Comparison of ENCODE assay signal across 31 mouse cellular contexts in the genomic region with DNA sequence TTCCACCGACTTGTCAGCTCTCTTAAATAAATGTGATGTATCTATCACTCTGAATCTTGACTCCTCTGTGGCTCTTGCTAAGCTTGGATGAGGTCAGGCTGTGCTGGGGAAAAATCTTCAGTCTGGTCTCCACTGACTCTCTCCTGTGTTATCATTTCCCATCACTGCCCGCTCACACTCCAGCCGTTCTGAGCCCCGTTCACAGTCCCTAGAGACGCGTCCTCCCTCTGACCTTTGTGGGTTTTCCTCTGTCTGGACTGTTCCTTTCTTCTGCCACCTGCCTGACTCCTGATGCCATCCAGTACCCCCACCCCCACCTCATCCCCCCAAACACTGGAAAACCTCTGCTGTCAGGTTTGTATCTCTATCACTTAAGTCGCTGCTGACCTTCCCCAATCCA. TPM values are rescaled to one million over a fixed set of nuclear protein-coding genes. Genes with fewer than 3 reads are reported as not detected.
DNase-seq lines count a peak whose midpoint lies in the region; ATAC-seq and TF ChIP-seq lines count a peak whose summit lies in the region.
"Had no signal": no experiment of that assay in that cellular context is flagged by ENCODE, and none has a peak within 500 bp of the region (broad histone marks: within the 10 kb centered on the region; RNA-seq: fewer than 3 reads in every experiment).

No protein-coding gene starts in this region.

- ATAC-seq in hindbrain, postnatal 0 days: no peak; the same call in 1 of the 2 replicates
- no peak for ATAC-seq in midbrain, postnatal 0 days (ENCODE audit: low FRiP score)
- no peak for ATAC-seq in neural tube, embryonic 13.5 days (ENCODE audit: low read depth)
- no peak for ATAC-seq in neural tube, embryonic 15.5 days (ENCODE audit: low FRiP score)
- ATAC-seq: activated CD4-positive, CD25-positive, alpha-beta regulatory T cell, adult 4 months; forebrain, embryonic 15.5 days; lung, postnatal 0 days had no signal

- H3K4me2 ChIP-seq in hindbrain, postnatal 0 days (ENCODE audit: low read depth, low read length): no peak overlapping the region
- no peak overlapping the region for H3K4me2 ChIP-seq in midbrain, postnatal 0 days (ENCODE audit: low read depth, low read length, poor library complexity, severe bottlenecking)
- H3K4me2 ChIP-seq in neural tube, embryonic 13.5 days: no peak overlapping the region
- no peak overlapping the region for H3K4me2 ChIP-seq in neural tube, embryonic 15.5 days
- H3K4me2 ChIP-seq: embryonic facial prominence, embryonic 13.5 days; forebrain, embryonic 15.5 days; heart, embryonic 15.5 days; limb, embryonic 15.5 days; liver, embryonic 13.5 days; stomach, embryonic 15.5 days had no signal

- H3K4me1 ChIP-seq in hindbrain, embryonic 10.5 days (replicated peaks): peaks cover 46% of the 10 kb centered on the region
- H3K4me1 ChIP-seq in hindbrain, postnatal 0 days (ENCODE audit: insufficient read depth, low read length): peaks cover 18% of the 10 kb centered on the region
- peaks cover 57% of the 10 kb centered on the region for H3K4me1 ChIP-seq in midbrain, embryonic 10.5 days
- H3K4me1 ChIP-seq in midbrain, postnatal 0 days (ENCODE audit: insufficient read depth, low read length): peaks cover 2% of the 10 kb centered on the region; the same call in 1 of the 2 replicates
- H3K4me1 ChIP-seq in neural tube, embryonic 13.5 days (replicated peaks): peaks cover 48% of the 10 kb centered on the region
- H3K4me1 ChIP-seq in neural tube, embryonic 15.5 days: peaks cover 38% of the 10 kb centered on the region
- H3K4me1 ChIP-seq: liver, embryonic 13.5 days; megakaryocyte, embryonic 14.5 days had no signal

- intact Hi-C loops in gastrocnemius, postnatal 14 days (cut with DNase I; ENCODE audit: low total_unique reads): no loop called here

- H3K27ac ChIP-seq in hindbrain, embryonic 10.5 days: 0 out of 2 replicates have a peak overlapping the region, but pooled peaks have one; percentile 9
- no peak overlapping the region for H3K27ac ChIP-seq in hindbrain, postnatal 0 days
- no peak overlapping the region for H3K27ac ChIP-seq in midbrain, embryonic 10.5 days (replicated peaks)
- H3K27ac ChIP-seq in midbrain, postnatal 0 days (ENCODE audit: low read depth, low read length): no peak overlapping the region
- H3K27ac ChIP-seq in neural tube, embryonic 13.5 days (replicated peaks): 0 out of 2 replicates have a peak overlapping the region, but pooled peaks have one; percentile 13
- H3K27ac ChIP-seq in neural tube, embryonic 15.5 days (replicated peaks): no peak overlapping the region
- H3K27ac ChIP-seq: embryonic facial prominence, embryonic 13.5 days; forebrain, embryonic 10.5 days; forebrain, embryonic 15.5 days; heart, embryonic 15.5 days; kidney, postnatal 0 days; limb, embryonic 10.5 days; limb, embryonic 15.5 days; liver, embryonic 13.5 days; stomach, embryonic 15.5 days had no signal

- H3K27me3 ChIP-seq in hindbrain, embryonic 10.5 days (ENCODE audit: insufficient read depth, poor library complexity, severe bottlenecking): no peaks in the 10 kb centered on the region
- H3K27me3 ChIP-seq in hindbrain, postnatal 0 days (ENCODE audit: insufficient read depth, low read length): no peaks in the 10 kb centered on the region
- no peaks in the 10 kb centered on the region for H3K27me3 ChIP-seq in midbrain, embryonic 10.5 days (ENCODE audit: low read depth, poor library complexity, severe bottlenecking)
- no peaks in the 10 kb centered on the region for H3K27me3 ChIP-seq in midbrain, postnatal 0 days (ENCODE audit: insufficient read depth, low read length)
- H3K27me3 ChIP-seq in neural tube, embryonic 13.5 days: no peaks in the 10 kb centered on the region
- H3K27me3 ChIP-seq in neural tube, embryonic 15.5 days (replicated peaks): no peaks in the 10 kb centered on the region
- H3K27me3 ChIP-seq: embryonic facial prominence, embryonic 13.5 days; forebrain, embryonic 15.5 days; heart, embryonic 15.5 days; limb, embryonic 15.5 days; liver, embryonic 13.5 days; stomach, embryonic 15.5 days had no signal

- DNase-seq in hindbrain, embryonic 10.5 days (ENCODE audit: low spot score): peak; percentile 21
- no peak for DNase-seq in hindbrain, postnatal 0 days (ENCODE audit: low spot score)
- DNase-seq in midbrain, embryonic 10.5 days (ENCODE audit: low spot score): peak; percentile 34
- no peak for DNase-seq in midbrain, postnatal 0 days (ENCODE audit: low spot score)
- peak; percentile 42 for DNase-seq in mesoderm, embryonic 11.5 days (ENCODE audit: low read depth, low spot score)
- no peak for DNase-seq in gastrocnemius, postnatal 14 days
- DNase-seq: adrenal gland, adult 2 months; B cell, adult 2 months; cerebellum, adult 2 months; cerebellum, postnatal 14 days; gastrocnemius, postnatal 36 days; kidney, adult 2 months; kidney, postnatal 4 days; liver, embryonic 13.5 days; lung, adult 18-20 months; lung, postnatal 4 days; retina, postnatal 1 day; right cerebral cortex, postnatal 25 days had no signal

- TF ChIP-seq CTCF in hindbrain, postnatal 0 days (IDR thresholded peaks at IDR 0.05; ENCODE audit: low read depth): no peak
- TF ChIP-seq CTCF in midbrain, postnatal 0 days (IDR thresholded peaks at IDR 0.05): no peak

- H3K9ac ChIP-seq in hindbrain, postnatal 0 days (replicated peaks; ENCODE audit: low read length): no peak overlapping the region
- no peak overlapping the region for H3K9ac ChIP-seq in midbrain, postnatal 0 days (replicated peaks; ENCODE audit: low read length, poor library complexity, severe bottlenecking)
- H3K9ac ChIP-seq in neural tube, embryonic 13.5 days: no peak overlapping the region
- H3K9ac ChIP-seq in neural tube, embryonic 15.5 days (replicated peaks): no peak overlapping the region
- H3K9ac ChIP-seq: embryonic facial prominence, embryonic 13.5 days; forebrain, embryonic 15.5 days; heart, embryonic 15.5 days; limb, embryonic 15.5 days; liver, embryonic 13.5 days; stomach, embryonic 15.5 days had no signal

- no peak overlapping the region for H3K4me3 ChIP-seq in hindbrain, embryonic 10.5 days
- H3K4me3 ChIP-seq in hindbrain, postnatal 0 days (ENCODE audit: low read length): no peak overlapping the region
- no peak overlapping the region for H3K4me3 ChIP-seq in midbrain, embryonic 10.5 days
- no peak overlapping the region for H3K4me3 ChIP-seq in midbrain, postnatal 0 days (ENCODE audit: low read depth, low read length)
- no peak overlapping the region for H3K4me3 ChIP-seq in neural tube, embryonic 13.5 days
- no peak overlapping the region for H3K4me3 ChIP-seq in neural tube, embryonic 15.5 days (replicated peaks)
- H3K4me3 ChIP-seq: embryonic facial prominence, embryonic 13.5 days; forebrain, embryonic 10.5 days; forebrain, embryonic 15.5 days; heart, embryonic 15.5 days; limb, embryonic 10.5 days; limb, embryonic 15.5 days; liver, embryonic 13.5 days; megakaryocyte, embryonic 14.5 days; stomach, embryonic 15.5 days had no signal

- WGBS in hindbrain, embryonic 10.5 days: 59% methylated on average over 7 of the region's 7 CpGs
- WGBS in hindbrain, postnatal 0 days: 45% methylated on average over 7 of the region's 7 CpGs
- WGBS in midbrain, embryonic 10.5 days: 50% methylated on average over 7 of the region's 7 CpGs
- 58% methylated on average over 7 of the region's 7 CpGs for WGBS in midbrain, postnatal 0 days
- WGBS in neural tube, embryonic 13.5 days: 45% methylated on average over 7 of the region's 7 CpGs
- whole genome bisulfite sequencing in neural tube, embryonic 15.5 days: 45% methylated on average over 7 of the region's 7 CpGs

- H3K36me3 ChIP-seq in hindbrain, embryonic 10.5 days: no peaks in the 10 kb centered on the region
- no peaks in the 10 kb centered on the region for H3K36me3 ChIP-seq in hindbrain, postnatal 0 days (ENCODE audit: insufficient read depth, low read length)
- no peaks in the 10 kb centered on the region for H3K36me3 ChIP-seq in midbrain, embryonic 10.5 days
- no peaks in the 10 kb centered on the region for H3K36me3 ChIP-seq in midbrain, postnatal 0 days (ENCODE audit: insufficient read depth, low read length)
- no peaks in the 10 kb centered on the region for H3K36me3 ChIP-seq in neural tube, embryonic 13.5 days
- no peaks in the 10 kb centered on the region for H3K36me3 ChIP-seq in neural tube, embryonic 15.5 days
- H3K36me3 ChIP-seq: embryonic facial prominence, embryonic 13.5 days; forebrain, embryonic 10.5 days; forebrain, embryonic 15.5 days; heart, embryonic 15.5 days; limb, embryonic 10.5 days; limb, embryonic 15.5 days; liver, embryonic 13.5 days; stomach, embryonic 15.5 days had no signal

- H3K9me3 ChIP-seq in hindbrain, embryonic 10.5 days: no peaks in the 10 kb centered on the region
- H3K9me3 ChIP-seq in hindbrain, postnatal 0 days (ENCODE audit: low read length): no peaks in the 10 kb centered on the region
- H3K9me3 ChIP-seq in midbrain, embryonic 10.5 days (replicated peaks): no peaks in the 10 kb centered on the region
- no peaks in the 10 kb centered on the region for H3K9me3 ChIP-seq in midbrain, postnatal 0 days (ENCODE audit: low read length)
- no peaks in the 10 kb centered on the region for H3K9me3 ChIP-seq in neural tube, embryonic 13.5 days
- no peaks in the 10 kb centered on the region for H3K9me3 ChIP-seq in neural tube, embryonic 15.5 days (replicated peaks)
- H3K9me3 ChIP-seq: embryonic facial prominence, embryonic 13.5 days; forebrain, embryonic 10.5 days; forebrain, embryonic 15.5 days; heart, embryonic 15.5 days; limb, embryonic 10.5 days; limb, embryonic 15.5 days; liver, embryonic 13.5 days; stomach, embryonic 15.5 days had no signal

RNA-seq across cellular contexts. Expression of gene Tmem178, which starts 23.0 kb away (rescaled TPM):
- polyA plus RNA-seq in hindbrain, embryonic 10.5 days (2016; fragmentation: Nextera tagmentation; extraction: Ambion mirVana): 4.5 and 13.0 TPM in 2 replicates
- 48.8 and 49.9 TPM in 2 replicates for total RNA-seq in hindbrain, postnatal 0 days (2014; rRNA removed)
- 36.9 and 37.4 TPM in 2 replicates for polyA plus RNA-seq in hindbrain, postnatal 0 days (2015; fragmentation: Nextera tagmentation; extraction: Ambion mirVana)
- 6.4 and 8.6 TPM in 2 replicates for polyA plus RNA-seq in midbrain, embryonic 10.5 days (2016; fragmentation: Nextera tagmentation; extraction: Ambion mirVana)
- 21.9 and 26.5 TPM in 2 replicates for total RNA-seq in midbrain, postnatal 0 days (2014; rRNA removed)
- 18.9 and 20.1 TPM in 2 replicates for polyA plus RNA-seq in midbrain, postnatal 0 days (2015; fragmentation: Nextera tagmentation; extraction: Ambion mirVana)
- 36.5 and 41.6 TPM in 2 replicates for polyA plus RNA-seq in neural tube, embryonic 13.5 days (2015; fragmentation: Nextera tagmentation; extraction: Ambion mirVana)
- polyA plus RNA-seq in neural tube, embryonic 15.5 days (2015; fragmentation: Nextera tagmentation; extraction: Ambion mirVana): 27.7 and 37.0 TPM in 2 replicates
- under 1 TPM; 0.72 to 1.00 TPM for total RNA-seq in gastrocnemius, postnatal 14 days (2021)
- polyA plus RNA-seq: activated CD4-positive, CD25-positive, alpha-beta regulatory T cell, adult 4 months had no signal

Comparison
In these comparisons a context has a peak if more than half of its experiments do, and no peak if none do; other contexts are left out.
1. DNase-seq: peak in hindbrain, embryonic 10.5 days (single experiment), midbrain, embryonic 10.5 days (single experiment) and mesoderm, embryonic 11.5 days (single experiment); none in hindbrain, postnatal 0 days (single experiment), midbrain, postnatal 0 days (single experiment) and gastrocnemius, postnatal 14 days (single experiment).
2. H3K27ac ChIP-seq: peak in hindbrain, embryonic 10.5 days (single experiment) and neural tube, embryonic 13.5 days (single experiment); none in hindbrain, postnatal 0 days (single experiment), midbrain, embryonic 10.5 days (single experiment), midbrain, postnatal 0 days (single experiment) and neural tube, embryonic 15.5 days (single experiment).